Mouse (Mus musculus) midbrain, embryonic 10.5 days (tissue): ENCODE results near the gene Ddah1. TPM values are rescaled to one million over a fixed set of nuclear protein-coding genes. Genes with fewer than 3 reads are reported as not detected.

Experiments used
- DNase-seq: peaks from one replicate; pipeline ENCODE4 v3.0.0-alpha.2; 2017; ENCODE audit warnings: low spot score
- H3K27ac ChIP-seq: fragments of 300-500 bp; sonication (generic); replicated peaks from 2 replicates; pipeline ENCODE4 v1.5.1; 2016; ENCODE audit warnings: mild to moderate bottlenecking
- H3K27me3 ChIP-seq: fragments of 300-500 bp; sonication (generic); 2 replicates; pipeline ENCODE4 v1.6.1; 2016; ENCODE audit warnings: low read depth, mild to moderate bottlenecking; ENCODE audit not compliant: poor library complexity, severe bottlenecking
- H3K36me3 ChIP-seq: fragments of 300-500 bp; sonication (generic); 2 replicates; pipeline ENCODE4 v1.6.1; 2016; ENCODE audit warnings: mild to moderate bottlenecking, moderate library complexity
- H3K4me1 ChIP-seq: fragments of 300-500 bp; sonication (generic); 2 replicates; pipeline ENCODE4 v1.6.1; 2016
- H3K4me3 ChIP-seq: fragments of 300-500 bp; sonication (generic); 2 replicates; pipeline ENCODE4 v1.5.1; 2016; ENCODE audit warnings: mild to moderate bottlenecking, moderate library complexity
- H3K9me3 ChIP-seq: fragments of 300-500 bp; sonication (generic); replicated peaks from 2 replicates; pipeline ENCODE4 v1.6.1; 2016; ENCODE audit warnings: mild to moderate bottlenecking
- WGBS: fragments of 180-500 bp; shearing (Covaris S2); methylation state at CpG from one replicate; pipeline ENCODE4 v1.1.7; 2016; 5-methylcytosine and 5-hydroxymethylcytosine counted together
- polyA plus RNA-seq: library from polyadenylated mRNA; unstranded; fragments of >200 nt; fragmentation: Nextera tagmentation; extraction: Ambion mirVana; gene quantifications from 2 replicates; pipeline ENCODE4 v1.2.1, GENCODE M21; 2016

Ddah1 gene
- polyA plus RNA-seq, 1 experiment from 2014 or later: 24.0 TPM

DNA sequence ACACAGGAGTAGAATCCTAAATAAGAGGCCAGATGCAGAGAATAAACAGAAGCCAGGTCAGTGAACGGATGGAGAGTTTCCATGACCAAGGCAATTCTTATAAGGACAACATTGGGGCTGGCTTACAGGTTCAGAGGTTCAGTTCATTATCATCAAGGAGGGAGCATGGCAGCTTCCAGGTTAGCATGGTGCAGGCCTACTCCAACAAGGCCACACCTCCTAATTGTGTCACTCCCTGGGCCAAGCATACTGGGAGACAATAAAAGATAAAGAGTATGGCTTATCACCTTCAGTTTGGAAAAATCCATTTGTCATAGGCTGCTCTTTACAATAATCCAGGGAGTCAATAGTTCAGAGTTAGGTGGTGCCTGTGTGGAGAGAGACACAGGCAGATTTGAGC lies 9.8 kb upstream of the Ddah1 start:
- H3K36me3 ChIP-seq: no peaks in the 10 kb centered on the region
- H3K27me3 ChIP-seq: no peaks in the 10 kb centered on the region
- H3K4me3 ChIP-seq: no peak overlapping the region
- H3K4me1 ChIP-seq: no peaks in the 10 kb centered on the region
- H3K9me3 ChIP-seq: no peaks in the 10 kb centered on the region
- 87% methylated on average over 1 of the region's 1 CpGs for WGBS
- DNase-seq: no peak
- no peak overlapping the region for H3K27ac ChIP-seq

DNA sequence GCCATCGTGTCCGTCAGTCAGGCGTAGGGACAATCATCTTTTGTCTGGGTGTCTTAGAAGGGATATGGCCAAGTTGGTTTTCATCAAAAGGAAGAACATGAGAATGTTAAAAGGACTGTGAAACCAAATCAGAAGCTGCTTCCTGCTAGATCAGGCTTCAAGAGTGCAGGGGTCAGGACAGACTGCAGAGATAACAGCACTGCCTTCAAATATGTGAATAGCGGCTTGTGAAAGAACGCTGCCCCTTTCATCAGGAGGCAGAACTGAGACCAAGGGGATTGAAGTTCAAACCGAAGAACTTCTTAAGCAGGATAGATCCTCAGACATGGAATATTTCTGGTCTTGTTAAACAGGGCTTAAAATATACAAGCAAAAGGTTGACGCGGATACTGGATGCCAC lies 2.0 kb upstream of the Ddah1 start:
- WGBS: 78% methylated on average over 8 of the region's 8 CpGs
- peaks cover 52% of the 10 kb centered on the region for H3K27me3 ChIP-seq
- H3K4me1 ChIP-seq: peaks cover 18% of the 10 kb centered on the region
- no peak overlapping the region for H3K4me3 ChIP-seq
- H3K36me3 ChIP-seq: no peaks in the 10 kb centered on the region
- no peak for DNase-seq
- H3K9me3 ChIP-seq: no peaks in the 10 kb centered on the region
- no peak overlapping the region for H3K27ac ChIP-seq

DNA sequence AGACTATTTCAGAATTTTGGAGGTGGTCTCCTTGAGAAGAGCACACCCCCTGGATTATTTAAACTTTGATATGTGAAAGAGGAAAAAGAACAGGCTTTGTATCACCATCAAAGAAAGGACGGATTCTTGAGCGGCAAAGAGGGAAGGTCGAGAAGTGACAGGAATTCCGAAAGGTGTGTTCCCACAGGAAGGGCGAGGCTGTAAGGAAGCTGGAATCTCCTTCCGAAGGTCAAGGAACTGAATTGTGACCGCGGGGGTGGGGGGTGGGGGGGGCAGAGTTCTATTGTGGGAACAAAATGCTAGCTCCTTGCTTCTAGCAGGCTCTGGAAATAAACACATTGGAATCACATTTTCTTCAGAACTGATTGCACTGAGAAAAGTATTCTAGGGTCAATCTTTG lies 1.3 kb upstream of the Ddah1 start:
- no peaks in the 10 kb centered on the region for H3K36me3 ChIP-seq
- WGBS: 64% methylated on average over 8 of the region's 8 CpGs
- peaks cover 57% of the 10 kb centered on the region for H3K27me3 ChIP-seq

DNA sequence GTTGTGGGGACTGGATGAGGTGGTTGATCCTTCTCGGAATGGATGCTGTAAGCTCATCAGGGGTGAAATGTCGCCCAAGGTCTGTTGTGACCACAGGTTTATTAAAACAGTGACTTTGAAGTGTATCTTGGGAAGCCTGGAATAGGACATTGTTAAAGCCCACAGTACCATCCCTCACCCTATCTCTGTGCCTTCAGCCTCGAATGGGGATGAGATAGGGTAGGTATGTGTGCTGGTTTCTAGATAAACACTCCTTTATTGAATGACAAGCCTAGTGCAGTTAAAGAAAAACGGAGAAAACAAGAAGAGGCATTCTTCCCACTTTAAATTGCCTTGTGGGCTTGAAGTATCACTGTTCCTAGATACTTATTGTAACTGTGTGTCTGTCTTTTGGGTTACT lies 631 bp upstream of the Ddah1 start:
- H3K36me3 ChIP-seq: no peaks in the 10 kb centered on the region
- no peak for DNase-seq
- H3K4me3 ChIP-seq: no peak overlapping the region
- no peak overlapping the region for H3K27ac ChIP-seq
- no peaks in the 10 kb centered on the region for H3K9me3 ChIP-seq
- H3K27me3 ChIP-seq: peaks cover 57% of the 10 kb centered on the region
- peaks cover 18% of the 10 kb centered on the region for H3K4me1 ChIP-seq
- WGBS: 47% methylated on average over 4 of the region's 4 CpGs

More for the DNA sequence above, 1.3 kb upstream of the Ddah1 start:
- Histone ChIP-seq H3K27ac (no peak overlapping the region), H3K4me3 (no peak overlapping the region), H3K9me3 (no peaks in the 10 kb centered on the region), H3K4me1 (peaks cover 18% of the 10 kb centered on the region)
- no peak for DNase-seq

DNA sequence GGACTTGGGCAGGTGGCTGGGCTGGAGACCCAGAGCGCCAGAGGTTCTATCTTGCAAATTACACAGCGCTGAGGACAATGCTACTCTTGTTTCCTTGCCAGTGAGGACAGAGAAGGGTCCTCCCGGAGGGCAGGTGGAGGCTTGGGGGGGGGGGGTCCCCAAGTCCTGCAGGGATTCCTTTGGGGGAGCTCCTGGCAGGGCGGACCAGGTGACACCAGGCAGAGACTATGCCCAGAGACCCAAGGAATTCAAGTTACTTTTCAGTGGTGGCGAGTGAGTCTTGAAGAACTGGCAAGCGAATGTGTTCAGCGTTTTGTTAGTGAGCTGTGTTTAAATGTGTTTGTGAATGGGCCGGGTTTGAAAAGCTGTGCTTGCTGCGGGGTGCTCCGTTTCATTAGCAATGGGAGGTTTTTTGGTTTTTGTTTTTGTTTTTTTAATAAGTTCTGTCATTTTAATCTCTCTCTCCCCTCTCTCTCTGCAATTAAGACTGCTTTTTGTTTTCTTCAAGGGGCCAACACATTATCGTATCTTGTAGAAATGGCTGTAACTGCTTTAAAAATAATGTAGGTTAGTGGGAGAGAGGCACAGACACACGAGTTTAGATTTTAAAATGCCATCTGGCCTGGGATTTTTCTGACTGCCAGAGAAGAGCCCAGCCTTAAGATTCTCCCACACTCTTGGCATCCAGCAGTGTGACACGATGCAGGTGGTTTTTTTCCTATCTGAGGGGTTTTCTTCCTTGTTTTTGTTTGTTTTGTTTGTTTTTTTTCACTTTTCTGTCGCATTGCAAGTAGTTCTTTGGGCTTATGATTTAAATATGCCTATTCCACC lies 1.1 kb downstream of the Ddah1 start:
- Histone ChIP-seq H3K9me3 (no peaks in the 10 kb centered on the region), H3K27me3 (peaks cover 67% of the 10 kb centered on the region), H3K4me1 (peaks cover 18% of the 10 kb centered on the region), H3K36me3 (no peaks in the 10 kb centered on the region), H3K4me3 (peak overlapping the region; percentile 70), H3K27ac (peak overlapping the region; percentile 91)
- DNase-seq: no peak
- 11% methylated on average over 14 of the region's 14 CpGs for WGBS

DNA sequence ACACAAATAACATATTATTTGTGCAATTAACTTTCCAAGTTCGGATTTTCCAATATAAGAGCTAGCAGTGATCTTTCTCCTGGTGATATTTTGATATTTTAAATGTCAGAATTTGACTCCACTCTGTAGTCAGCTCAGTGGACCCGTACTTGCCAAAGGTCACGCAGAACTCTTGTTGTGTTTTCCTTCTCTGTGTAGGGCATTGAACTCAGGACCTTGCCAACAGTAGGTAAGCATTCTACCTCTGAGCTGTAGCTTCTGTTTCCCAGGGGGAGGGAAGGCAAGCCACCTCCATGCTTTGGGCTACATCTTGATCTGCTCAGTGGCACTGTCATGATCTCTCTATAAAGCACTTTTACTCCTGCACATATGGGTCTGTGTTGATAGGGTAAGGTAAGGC lies 2.1 kb downstream of the Ddah1 start:
- Histone ChIP-seq H3K4me1 (peaks cover 18% of the 10 kb centered on the region), H3K27ac (no peak overlapping the region), H3K36me3 (no peaks in the 10 kb centered on the region), H3K27me3 (peaks cover 67% of the 10 kb centered on the region), H3K4me3 (no peak overlapping the region), H3K9me3 (no peaks in the 10 kb centered on the region)
- DNase-seq: no peak
- 94% methylated on average over 3 of the region's 3 CpGs for WGBS

DNA sequence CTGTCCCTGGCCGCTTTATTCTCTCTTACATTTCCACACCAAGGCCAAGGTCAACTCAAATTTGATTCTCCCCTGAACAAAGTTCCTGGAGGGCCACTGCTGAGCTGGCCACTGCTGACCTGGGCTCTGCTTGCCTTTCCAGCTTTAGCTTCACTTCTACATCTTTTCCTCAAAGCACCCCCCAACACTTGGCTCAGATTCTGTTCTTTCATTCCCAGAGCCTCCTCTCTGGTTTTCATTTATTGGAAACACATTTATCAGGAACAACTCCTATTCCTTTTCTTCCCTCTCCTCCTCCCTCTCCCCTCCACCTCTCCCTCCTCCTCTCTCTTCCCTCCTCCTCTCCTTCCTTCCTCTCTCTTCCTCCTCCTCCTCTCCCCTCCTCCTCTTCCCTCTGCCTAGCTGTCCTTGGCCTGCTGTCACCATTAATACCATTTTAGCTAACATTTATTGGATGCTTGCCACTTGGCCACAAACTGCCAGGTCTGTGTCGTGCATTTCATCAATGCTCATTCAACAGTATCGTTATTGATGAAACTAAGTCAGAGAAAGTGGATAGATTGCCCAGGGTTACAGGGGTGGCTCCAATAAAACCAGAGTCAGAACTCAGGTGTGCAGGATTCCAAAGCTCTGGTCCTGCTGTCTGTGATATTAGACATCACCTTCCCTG lies 3.2 kb downstream of the Ddah1 start:
- Histone ChIP-seq H3K9me3 (no peaks in the 10 kb centered on the region), H3K27me3 (peaks cover 56% of the 10 kb centered on the region), H3K4me1 (peaks cover 18% of the 10 kb centered on the region), H3K4me3 (no peak overlapping the region), H3K36me3 (no peaks in the 10 kb centered on the region), H3K27ac (no peak overlapping the region)
- no peak for DNase-seq
- 83% methylated on average over 3 of the region's 3 CpGs for WGBS

DNA sequence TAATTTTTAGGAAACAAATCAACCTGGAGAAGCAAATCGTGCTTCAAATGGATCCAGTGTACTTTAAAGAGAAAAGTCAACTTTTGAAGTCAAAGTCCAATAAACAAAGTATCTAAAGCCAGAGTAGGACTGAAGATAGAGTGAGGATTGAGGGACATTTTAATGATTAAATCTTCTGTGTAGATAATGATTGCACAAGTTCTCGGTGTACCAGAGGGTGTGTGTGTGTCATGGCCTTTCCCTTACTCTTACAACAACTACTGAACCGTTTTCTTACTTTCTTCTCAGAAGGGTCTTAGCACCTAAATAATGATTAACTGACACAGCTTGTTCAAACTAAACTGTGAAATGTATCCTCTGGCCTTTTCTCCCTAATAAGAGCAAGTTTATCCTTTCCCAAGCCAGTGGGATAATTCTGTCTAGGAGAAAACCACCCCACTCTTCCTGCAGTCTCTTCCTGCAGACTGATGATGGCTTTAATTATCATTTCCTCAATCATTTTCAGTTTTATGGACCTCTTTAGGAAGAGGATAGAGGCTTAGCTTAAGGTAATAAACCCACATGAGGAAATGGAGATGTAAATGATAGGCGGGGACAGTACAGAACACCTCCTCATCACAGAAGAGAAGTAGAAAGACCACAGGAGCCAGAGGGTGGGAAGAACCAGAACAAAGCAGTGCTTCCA lies 4.6 kb downstream of the Ddah1 start:
- Histone ChIP-seq H3K4me3 (no peak overlapping the region), H3K36me3 (no peaks in the 10 kb centered on the region), H3K27ac (no peak overlapping the region), H3K4me1 (peaks cover 18% of the 10 kb centered on the region), H3K9me3 (no peaks in the 10 kb centered on the region), H3K27me3 (peaks cover 41% of the 10 kb centered on the region)
- WGBS: 88% methylated on average over 4 of the region's 4 CpGs
- no peak for DNase-seq

DNA sequence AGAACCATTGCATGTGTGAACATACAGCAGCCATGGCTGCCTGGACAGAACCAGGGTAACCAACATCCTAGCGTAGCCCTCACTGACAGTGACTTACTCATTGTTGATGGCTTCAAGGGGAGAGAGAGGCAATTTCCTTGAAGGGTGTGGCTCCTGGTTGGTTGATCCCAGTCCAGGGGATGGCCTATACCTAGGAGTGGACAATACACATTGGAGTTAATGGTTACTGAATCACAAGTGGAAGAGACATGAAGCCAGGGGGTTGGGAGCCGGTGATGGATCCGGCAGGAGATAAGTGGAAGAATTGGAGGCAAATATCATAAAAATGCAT lies 5.1 kb downstream of the Ddah1 start:
- 97% methylated on average over 3 of the region's 3 CpGs for WGBS

DNA sequence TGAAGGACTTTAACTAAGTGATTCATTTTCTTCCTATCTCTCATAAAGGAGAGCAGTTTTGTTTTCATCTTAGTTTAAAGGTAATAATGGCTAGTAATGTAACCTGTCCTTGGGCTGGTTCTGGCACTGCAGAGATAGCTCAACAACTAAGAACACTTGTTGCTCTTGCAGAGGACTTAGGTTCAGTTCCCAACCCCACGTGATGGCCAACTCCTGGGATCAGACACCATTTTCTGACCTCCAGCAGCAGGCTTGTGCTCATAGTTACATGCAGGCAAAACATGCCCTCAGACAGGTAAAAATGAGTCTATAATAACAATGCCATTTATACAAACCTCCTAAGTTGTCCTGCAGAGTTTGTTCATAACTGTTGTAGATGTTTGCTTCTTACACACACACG lies 5.9 kb downstream of the Ddah1 start:
- whole genome bisulfite sequencing: 88% methylated on average over 2 of the region's 2 CpGs
- H3K4me3 ChIP-seq: no peak overlapping the region
- no peaks in the 10 kb centered on the region for H3K36me3 ChIP-seq
- no peak for DNase-seq
- H3K27ac ChIP-seq: no peak overlapping the region
- no peaks in the 10 kb centered on the region for H3K9me3 ChIP-seq
- H3K4me1 ChIP-seq: peaks cover 5% of the 10 kb centered on the region
- peaks cover 36% of the 10 kb centered on the region for H3K27me3 ChIP-seq

More for the DNA sequence above, 5.1 kb downstream of the Ddah1 start:
- H3K27ac ChIP-seq: no peak overlapping the region
- H3K4me3 ChIP-seq: no peak overlapping the region
- no peaks in the 10 kb centered on the region for H3K9me3 ChIP-seq
- H3K27me3 ChIP-seq: peaks cover 39% of the 10 kb centered on the region
- no peak for DNase-seq
- H3K4me1 ChIP-seq: peaks cover 13% of the 10 kb centered on the region
- H3K36me3 ChIP-seq: no peaks in the 10 kb centered on the region

DNA sequence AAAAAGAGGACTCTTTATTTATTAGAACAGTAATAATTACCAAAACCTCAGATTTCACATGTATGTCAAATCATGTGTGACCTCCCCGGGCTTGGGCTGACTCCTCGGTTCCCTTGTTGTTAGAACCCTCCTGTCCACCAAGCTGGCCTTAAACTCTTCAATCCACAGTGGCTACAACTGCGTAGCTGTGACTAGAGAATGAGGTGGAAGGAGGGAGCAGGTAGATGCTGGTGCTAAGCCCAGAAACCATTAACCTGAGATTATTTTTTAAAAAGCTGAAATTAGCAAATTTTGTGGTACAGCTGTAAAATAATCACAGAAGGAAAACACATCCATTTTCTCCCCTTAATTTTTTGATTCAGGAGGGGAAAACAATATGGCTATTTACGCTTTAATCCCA lies 10.0 kb downstream of the Ddah1 start:
- Histone ChIP-seq H3K27me3 (peaks cover 6% of the 10 kb centered on the region; the same call in 1 of the 2 replicates), H3K9me3 (no peaks in the 10 kb centered on the region), H3K4me1 (no peaks in the 10 kb centered on the region), H3K36me3 (no peaks in the 10 kb centered on the region), H3K4me3 (no peak overlapping the region), H3K27ac (no peak overlapping the region)
- DNase-seq: no peak
- WGBS: 97% methylated on average over 4 of the region's 4 CpGs

DNA sequence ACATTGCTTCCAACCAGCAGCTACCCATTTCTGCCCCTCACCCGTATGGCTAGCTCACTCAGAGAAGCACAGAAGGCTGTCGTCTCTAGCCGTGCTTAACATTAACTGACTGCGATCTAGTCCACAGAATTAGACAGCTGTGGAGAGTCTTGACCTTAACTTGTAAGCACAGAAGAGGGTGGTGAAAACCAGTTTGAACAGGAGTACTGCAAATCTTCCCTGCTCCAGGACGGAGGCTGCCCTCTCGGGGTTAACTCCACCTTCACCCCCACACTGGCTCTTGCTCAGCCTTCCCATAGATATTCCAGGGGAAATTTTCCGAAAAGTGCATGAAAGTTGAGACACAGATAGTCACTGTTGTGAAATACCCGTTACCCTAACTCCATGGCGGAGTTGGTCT lies 14.9 kb downstream of the Ddah1 start:
- no peaks in the 10 kb centered on the region for H3K9me3 ChIP-seq
- no peaks in the 10 kb centered on the region for H3K36me3 ChIP-seq
- H3K4me3 ChIP-seq: no peak overlapping the region
- no peaks in the 10 kb centered on the region for H3K27me3 ChIP-seq
- WGBS: 94% methylated on average over 9 of the region's 9 CpGs
- no peak for DNase-seq
- no peak overlapping the region for H3K27ac ChIP-seq
- peaks cover 15% of the 10 kb centered on the region for H3K4me1 ChIP-seq

DNA sequence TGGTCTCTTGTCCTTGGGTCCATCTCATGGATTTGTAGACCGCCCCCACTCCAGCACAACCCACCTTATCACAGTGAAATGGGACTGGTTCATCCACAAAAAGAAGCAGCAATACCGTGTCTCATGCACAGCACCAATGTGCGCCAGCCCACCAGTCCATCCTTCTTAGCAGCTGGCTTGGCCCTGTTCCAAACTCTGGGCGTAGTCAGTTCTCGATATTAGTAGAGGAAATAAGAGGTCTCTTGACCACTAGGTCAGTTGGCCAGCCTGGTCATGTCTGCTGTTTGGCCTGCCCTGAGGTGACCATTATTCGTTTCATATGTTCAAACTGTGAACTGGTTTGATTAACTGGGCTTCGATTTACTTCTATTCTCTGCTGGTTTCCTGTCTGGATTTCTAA lies 15.9 kb downstream of the Ddah1 start:
- no peak overlapping the region for H3K4me3 ChIP-seq
- no peak overlapping the region for H3K27ac ChIP-seq
- H3K36me3 ChIP-seq: no peaks in the 10 kb centered on the region
- H3K4me1 ChIP-seq: peaks cover 15% of the 10 kb centered on the region
- WGBS: 92% methylated on average over 7 of the region's 7 CpGs
- H3K9me3 ChIP-seq: no peaks in the 10 kb centered on the region
- DNase-seq: no peak
- no peaks in the 10 kb centered on the region for H3K27me3 ChIP-seq
